Mouse (Mus musculus) adrenal gland, postnatal 36 days (tissue): Measurements from ENCODE around the gene Anapc15-ps. TPM values are rescaled to one million over a fixed set of nuclear protein-coding genes. Genes with fewer than 3 reads are reported as not detected.

Experiments
- DNase-seq, 2 experiments: peaks; one replicate each; pipeline ENCODE4 v3.0.0; 2021; ENCODE audit warnings: mixed read lengths in 1 of 2
- total RNA-seq, 2 experiments: library from RNA; stranded (reverse); gene quantifications; 2 replicates each; pipeline ENCODE4 v1.2.3; 2021

The Anapc15-ps gene
- total RNA-seq, 2 experiments from 2014 or later, result not detected

- DNase-seq, result no peak
Measured at GRCm38 (mm10) chr10:95669872-95670271, 3.4 kb downstream of the Anapc15-ps start.

- DNase-seq, result no peak
Measured at GRCm38 (mm10) chr10:95669034-95669433, 4.2 kb downstream of the Anapc15-ps start.

GRCm38 (mm10) chr10:95667371-95668030 lies 5.8 kb downstream of the Anapc15-ps start:
- DNase-seq, result no peak

GRCm38 (mm10) chr10:95666791-95667190 lies 6.5 kb downstream of the Anapc15-ps start:
- no peak for DNase-seq

- no peak for DNase-seq
Measured at GRCm38 (mm10) chr10:95665426-95665990, 7.7 kb downstream of the Anapc15-ps start.

- no peak for DNase-seq
Measured at GRCm38 (mm10) chr10:95664613-95665012, 8.6 kb downstream of the Anapc15-ps start.

GRCm38 (mm10) chr10:95660356-95660755 lies 12.9 kb downstream of the Anapc15-ps start:
- no peak for DNase-seq

GRCm38 (mm10) chr10:95659471-95660150 lies 13.6 kb downstream of the Anapc15-ps start:
- DNase-seq, result no peak

- DNase-seq, result no peak
Measured at GRCm38 (mm10) chr10:95658836-95659343, 14.4 kb downstream of the Anapc15-ps start.

GRCm38 (mm10) chr10:95656236-95657225 lies 16.7 kb downstream of the Anapc15-ps start:
- peak in 1 of 2 experiments; percentile 34 for DNase-seq

- no peak for DNase-seq
Measured at GRCm38 (mm10) chr10:95652131-95652530, 21.1 kb downstream of the Anapc15-ps start.

GRCm38 (mm10) chr10:95648326-95648888 lies 24.8 kb downstream of the Anapc15-ps start:
- DNase-seq, result no peak

- no peak for DNase-seq
Measured at GRCm38 (mm10) chr10:95647128-95647527, 26.1 kb downstream of the Anapc15-ps start.

- no peak for DNase-seq
Measured at GRCm38 (mm10) chr10:95646576-95646975, 26.7 kb downstream of the Anapc15-ps start.

GRCm38 (mm10) chr10:95643696-95644360 lies 29.4 kb downstream of the Anapc15-ps start:
- peak; percentile 77 for DNase-seq

- no peak for DNase-seq
Measured at GRCm38 (mm10) chr10:95643042-95643441, 30.2 kb downstream of the Anapc15-ps start.

GRCm38 (mm10) chr10:95641335-95641734 lies 31.9 kb downstream of the Anapc15-ps start:
- no peak for DNase-seq

GRCm38 (mm10) chr10:95639429-95639828 lies 33.8 kb downstream of the Anapc15-ps start:
- no peak for DNase-seq

- DNase-seq, result no peak
Measured at GRCm38 (mm10) chr10:95634751-95635150, 38.5 kb downstream of the Anapc15-ps start.

- DNase-seq, result no peak
Measured at GRCm38 (mm10) chr10:95634261-95634660, 39.0 kb downstream of the Anapc15-ps start.

- peak in 1 of 2 experiments; percentile 22 for DNase-seq
Measured at GRCm38 (mm10) chr10:95631568-95631967, 41.7 kb downstream of the Anapc15-ps start.
